Mouse (Mus musculus): Measurements from ENCODE around the gene Negr1.

Gene Negr1

DNA sequence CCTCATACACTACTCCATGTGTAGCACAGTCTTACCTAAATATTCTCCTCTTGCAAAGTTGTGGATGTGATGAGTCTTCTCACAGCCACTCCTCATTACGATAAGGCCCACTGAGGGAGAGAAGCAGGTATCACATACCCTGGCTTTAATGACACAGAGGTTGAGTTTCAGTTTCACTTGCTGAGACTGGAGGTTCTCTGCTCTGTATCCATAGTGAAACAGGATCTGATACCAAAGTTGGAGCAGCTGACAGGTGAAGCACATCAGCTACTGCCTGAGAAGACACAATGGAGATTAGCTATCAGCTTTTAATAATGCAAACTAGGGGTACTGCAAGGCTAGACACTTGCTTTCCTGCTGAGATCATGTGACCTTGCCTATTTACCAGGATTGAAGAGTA is 137.1 kb downstream of the Negr1 start:
- DNase-seq, result no peak

- peak; percentile 71 for DNase-seq
These were observed 141.6 kb downstream of the Negr1 start for GRCm38 (mm10) chr3:156703241-156703640.

DNA sequence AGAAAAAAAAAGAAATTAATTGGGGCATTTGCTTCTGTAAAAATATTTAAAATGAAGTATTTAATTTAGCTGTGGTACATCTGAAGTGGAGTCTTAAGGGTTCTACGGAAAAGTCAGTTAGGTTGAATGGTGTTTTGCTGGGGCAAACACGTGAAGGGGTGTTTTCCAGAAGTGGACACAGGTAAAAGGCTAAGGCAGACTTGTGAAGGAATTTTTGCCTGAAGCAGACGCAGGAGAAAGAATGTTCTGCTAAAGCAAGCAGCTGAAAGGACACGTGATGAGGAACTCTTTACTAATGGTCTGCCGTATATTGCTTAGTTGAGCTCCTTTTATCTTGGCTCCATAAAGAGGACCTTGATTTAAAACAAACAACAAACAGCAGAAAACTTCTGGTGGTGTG is 148.6 kb downstream of the Negr1 start:
- DNase-seq, result no peak

DNA sequence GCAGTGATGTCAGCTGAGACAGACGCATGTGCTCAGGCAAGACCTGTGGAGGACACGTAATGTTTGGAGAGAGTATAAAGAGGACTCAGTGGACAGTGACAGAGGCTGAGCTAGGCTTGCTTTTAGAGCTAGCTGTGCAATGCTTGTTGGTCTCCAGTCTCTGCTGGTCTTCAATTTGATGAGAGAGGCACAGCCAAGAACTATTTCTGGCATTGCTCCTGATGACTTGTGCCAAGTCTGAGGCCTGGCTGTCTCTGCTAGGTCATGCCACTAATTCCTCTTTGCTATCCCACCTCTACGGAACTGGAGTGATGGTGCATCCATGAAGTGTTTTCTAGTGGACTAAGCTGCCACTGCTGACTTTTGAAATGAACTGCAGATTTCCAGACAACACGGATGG is 149.1 kb downstream of the Negr1 start:
- peak; percentile 82 for DNase-seq

GRCm38 (mm10) chr3:156736335-156736734 is 174.7 kb downstream of the Negr1 start:
- no peak for DNase-seq

- DNase-seq, result no peak
These were observed 177.9 kb downstream of the Negr1 start for GRCm38 (mm10) chr3:156739529-156739928.

DNA sequence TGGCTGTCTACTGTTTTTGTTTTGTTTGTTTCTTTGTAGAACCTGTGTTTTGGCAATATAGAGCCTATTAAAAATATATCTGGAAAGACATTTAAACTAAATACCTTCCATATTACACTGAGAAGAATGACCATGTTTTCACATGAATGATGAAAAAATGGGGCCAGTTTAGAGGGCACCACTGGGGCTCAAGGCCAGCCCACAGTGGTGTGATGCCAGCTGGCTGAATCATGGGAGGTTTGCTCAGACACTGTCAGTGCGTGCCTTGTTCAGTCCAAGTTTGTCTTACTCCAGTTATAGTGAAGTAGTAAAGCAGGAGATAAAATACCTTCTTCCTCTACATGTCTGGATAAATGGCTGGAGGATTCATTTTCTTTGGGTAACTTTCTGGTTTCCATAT is 181.7 kb downstream of the Negr1 start:
- DNase-seq, result no peak

- no peak for DNase-seq
These were observed 183.7 kb downstream of the Negr1 start for GRCm38 (mm10) chr3:156745218-156745770.

GRCm38 (mm10) chr3:156747456-156747855 is 185.9 kb downstream of the Negr1 start:
- DNase-seq, result no peak

GRCm38 (mm10) chr3:156753780-156754373 is 192.3 kb downstream of the Negr1 start:
- DNase-seq, result no peak

DNA sequence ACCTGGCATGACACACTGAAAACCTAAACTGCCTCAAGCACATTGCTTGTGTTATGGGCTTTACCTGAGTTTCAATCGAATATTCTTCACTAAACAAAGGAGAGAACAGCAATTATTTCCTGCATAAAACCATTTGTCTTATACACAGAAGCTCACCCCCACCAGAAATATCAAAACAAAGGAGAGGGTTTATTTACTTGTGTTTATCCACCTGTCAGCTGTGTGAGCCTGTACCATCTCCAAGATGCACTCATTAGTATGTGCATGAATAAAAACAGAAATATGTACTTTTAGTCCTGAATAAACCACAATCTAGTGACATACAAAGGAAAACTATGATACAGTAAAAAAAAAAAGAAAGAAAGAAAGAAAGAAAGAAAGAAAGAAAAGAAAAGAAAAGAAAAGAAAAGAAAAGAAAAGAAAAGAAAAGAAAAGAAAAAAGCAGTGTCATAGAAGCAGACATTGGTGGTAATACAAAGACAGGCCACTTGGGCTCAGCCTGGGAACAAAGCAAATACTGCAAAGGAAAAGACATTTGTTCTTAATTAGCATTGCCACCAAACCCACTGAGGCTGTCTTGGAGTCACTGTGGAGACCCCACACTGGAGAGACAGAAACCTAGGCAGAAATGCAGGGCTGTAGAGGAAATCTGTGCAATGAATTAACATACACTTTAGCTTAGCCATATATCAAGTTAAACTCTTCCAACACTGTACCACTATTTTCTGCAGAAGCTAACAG is 193.4 kb downstream of the Negr1 start:
- DNase-seq, result no peak

DNA sequence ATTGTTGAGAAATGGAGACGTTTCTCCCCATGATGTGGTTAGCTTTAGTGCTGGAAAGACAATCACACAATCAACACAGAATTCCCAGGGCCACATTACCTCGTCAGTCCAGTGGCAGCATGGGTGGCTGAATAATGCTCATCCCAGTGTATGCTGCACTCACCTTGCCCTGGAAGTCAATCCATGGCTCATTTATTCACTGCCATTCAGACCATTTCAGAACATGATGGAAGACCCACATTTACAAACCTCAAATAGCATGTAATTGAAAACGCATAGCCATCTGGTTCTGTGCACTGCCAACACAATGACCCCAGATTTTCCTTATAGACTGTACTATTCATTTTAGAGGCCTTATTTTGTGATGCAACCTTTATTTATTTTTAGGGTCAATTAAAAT is 203.4 kb downstream of the Negr1 start:
- DNase-seq, result no peak

DNA sequence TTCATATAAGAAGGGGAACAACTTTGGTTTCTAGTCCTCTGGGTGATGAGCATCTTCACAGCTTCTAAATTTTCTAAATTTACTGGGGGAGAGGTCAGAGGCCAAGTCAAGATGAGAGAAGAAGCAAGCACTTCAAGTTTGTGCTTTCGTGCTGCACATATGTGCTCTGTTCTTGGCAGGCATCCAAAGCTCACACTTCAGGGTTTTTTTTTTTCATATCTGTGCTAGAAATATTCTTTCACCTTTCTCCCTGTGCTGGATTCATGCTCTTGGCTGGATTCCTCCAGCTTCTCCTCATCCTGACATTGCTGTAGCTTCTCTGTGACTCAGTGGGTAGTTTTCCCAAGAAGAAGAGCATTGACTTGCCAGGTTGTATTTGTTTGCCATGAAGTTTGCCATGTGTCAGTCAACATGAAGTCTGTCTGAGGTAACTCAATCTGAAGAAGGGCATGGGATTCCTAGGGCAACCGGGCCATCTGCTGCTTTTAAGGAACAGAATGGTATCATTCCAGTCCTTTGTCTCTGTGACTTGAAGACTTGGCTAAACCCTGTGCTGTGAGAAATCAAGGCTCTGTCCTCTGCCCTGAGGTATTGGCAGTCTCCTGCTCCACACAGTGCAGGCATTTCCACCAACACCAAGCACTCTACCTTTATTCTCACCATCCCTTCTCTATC is 204.7 kb downstream of the Negr1 start:
- peak; percentile 47 for DNase-seq

GRCm38 (mm10) chr3:156771626-156772025 is 210.0 kb downstream of the Negr1 start:
- no peak for DNase-seq

GRCm38 (mm10) chr3:156772057-156772456 is 210.5 kb downstream of the Negr1 start:
- DNase-seq, result peak; percentile 76

GRCm38 (mm10) chr3:156784309-156784852 is 222.8 kb downstream of the Negr1 start:
- no peak for DNase-seq

- no peak for DNase-seq
These were observed 224.8 kb downstream of the Negr1 start for GRCm38 (mm10) chr3:156786355-156786754.

DNA sequence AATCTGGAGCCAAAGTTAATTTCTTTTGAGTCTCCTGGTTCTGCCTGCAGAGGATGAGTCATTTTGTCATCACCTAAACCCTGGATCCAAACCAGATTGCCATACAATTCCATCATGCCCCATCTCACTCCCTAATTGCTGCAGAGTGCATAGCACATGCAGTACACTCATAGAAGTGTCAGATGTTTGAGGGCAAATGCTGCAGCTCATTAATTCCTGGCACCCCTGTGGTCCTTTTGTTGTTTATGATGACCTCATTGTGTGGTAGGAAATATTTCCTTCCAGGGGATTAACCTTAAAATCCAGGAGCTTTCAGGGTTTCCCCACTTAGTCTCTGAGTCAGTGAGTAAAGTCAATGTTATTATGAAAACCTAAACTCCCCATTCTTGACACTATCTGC is 229.6 kb downstream of the Negr1 start:
- peak; percentile 46 for DNase-seq

DNA sequence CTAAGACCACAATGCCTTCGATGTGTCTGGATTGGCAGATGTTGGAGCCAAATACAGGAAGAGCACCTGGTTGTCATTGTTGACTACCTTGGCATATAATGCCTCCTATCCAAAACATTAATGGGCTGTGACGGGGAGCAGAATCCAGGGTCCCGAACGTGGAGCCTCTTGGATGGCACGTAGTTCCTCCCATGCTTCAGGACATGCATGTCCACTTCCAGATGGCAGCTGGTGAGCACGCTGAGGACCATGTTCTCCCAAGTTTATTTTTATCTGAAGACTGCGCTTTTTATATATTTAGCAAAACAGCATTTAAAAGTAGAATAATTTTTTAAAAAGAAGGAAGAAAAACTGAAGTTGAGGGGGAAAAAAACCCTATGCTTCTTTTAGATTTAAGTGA is 231.1 kb downstream of the Negr1 start:
- no peak for DNase-seq

- DNase-seq, result no peak
These were observed 232.5 kb downstream of the Negr1 start for GRCm38 (mm10) chr3:156794091-156794490.

GRCm38 (mm10) chr3:156794610-156795009 is 233.0 kb downstream of the Negr1 start:
- DNase-seq, result peak; percentile 62

DNA sequence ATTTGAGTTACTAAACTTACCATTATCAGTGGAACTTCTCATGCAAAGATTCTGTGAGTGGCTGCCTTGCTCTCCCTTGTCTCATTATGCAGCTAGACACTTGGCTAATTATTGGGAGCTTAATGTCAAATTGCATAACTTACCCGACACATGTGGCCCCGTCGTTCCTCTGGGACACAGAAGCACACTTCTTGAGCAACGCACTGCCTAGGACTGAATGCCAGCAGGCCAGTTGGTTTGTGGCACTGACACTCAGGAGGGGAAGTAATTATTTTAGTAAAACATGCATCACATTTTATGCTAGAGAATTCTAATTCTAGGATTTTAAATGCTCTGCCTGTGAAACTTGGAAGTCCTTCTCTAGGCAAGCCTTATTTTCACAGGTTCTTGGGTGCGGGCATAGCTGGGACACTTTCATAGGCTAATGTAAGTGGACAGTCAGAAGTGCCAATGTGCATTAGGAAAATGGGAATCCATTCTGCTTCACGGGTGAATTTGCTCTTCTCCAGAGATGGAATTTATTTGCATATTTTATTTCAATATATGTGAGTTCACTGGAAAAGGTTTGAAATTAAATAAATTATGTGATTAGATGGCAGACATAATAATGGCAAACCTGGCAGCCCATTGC is 234.6 kb downstream of the Negr1 start:
- DNase-seq, result no peak

DNA sequence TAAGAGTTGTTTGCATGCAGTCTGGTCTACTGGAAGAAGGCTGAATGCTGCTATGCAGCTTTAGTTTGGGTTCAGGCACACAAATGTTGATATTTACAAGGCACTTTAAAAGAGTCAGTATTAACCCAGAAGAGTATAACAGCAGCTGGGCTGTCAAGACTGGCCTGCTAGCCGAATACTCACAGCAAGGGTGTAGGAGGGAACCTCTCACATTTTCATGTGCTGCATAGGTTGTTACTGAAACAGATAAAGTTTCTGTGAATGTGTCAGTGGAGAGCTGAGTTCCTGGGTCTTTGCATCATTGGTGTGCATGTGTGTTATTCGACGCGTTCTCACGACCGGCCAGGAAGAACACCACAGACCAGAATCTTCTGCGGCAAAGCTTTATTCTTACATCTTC is 237.6 kb downstream of the Negr1 start:
- no peak for DNase-seq

Data from cerebellum, adult 9-11 months (tissue).